Mouse (Mus musculus) thymus, adult 18-20 months (tissue): ENCODE data around the gene Olfr912.

ENCODE experiments used
- DNase-seq, 2 experiments: peaks; one replicate each; pipeline ENCODE4 v3.0.0; 2022; ENCODE audit warnings: mixed read lengths in 2 of 2

Olfr912 gene

DNA sequence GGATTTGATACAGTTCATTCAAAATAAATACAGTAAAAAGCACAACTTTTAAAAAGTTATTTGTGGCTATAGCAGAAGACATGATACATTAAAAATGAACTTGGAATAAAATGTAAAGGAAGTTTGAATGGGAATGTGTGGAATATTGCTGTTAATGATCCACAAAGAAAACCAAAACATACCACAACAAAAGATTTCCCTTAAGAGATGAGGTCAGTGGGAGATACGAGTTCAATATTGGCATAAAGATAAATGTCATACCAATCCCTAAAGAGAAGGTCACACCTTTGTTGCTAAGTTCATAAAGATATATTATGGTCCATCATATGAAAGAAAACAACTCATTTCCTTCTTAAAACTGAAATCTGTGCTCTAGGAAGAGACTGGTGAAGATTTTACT, at the start of gene Olfr912:
Gene Olfr912, plus strand, starts transcription at position 301 of the 400 bp plus-strand sequence.
- no peak for DNase-seq

DNA sequence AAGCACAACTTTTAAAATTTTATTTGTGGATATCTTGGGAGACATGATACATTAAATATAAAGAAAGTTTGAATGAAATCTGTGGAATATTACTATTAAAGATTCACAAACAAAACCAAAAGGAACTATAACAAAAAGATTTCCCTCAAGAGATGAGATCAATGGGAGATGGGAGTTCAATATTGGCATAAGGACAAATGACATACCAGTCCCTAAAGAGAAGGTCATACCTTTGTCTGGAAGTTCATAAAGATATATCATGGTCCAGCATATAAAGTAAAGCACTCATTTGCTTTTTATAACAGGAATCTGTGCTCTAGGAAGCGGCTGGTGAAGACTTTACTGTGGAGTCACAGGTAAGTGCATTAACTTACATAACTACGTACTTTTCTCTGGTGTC, 42.4 kb upstream of the Olfr912 start, which contains the start of gene Olfr910:
Gene Olfr910, plus strand, starts transcription at position 301 of the 400 bp plus-strand sequence.
- DNase-seq, result no peak

DNA sequence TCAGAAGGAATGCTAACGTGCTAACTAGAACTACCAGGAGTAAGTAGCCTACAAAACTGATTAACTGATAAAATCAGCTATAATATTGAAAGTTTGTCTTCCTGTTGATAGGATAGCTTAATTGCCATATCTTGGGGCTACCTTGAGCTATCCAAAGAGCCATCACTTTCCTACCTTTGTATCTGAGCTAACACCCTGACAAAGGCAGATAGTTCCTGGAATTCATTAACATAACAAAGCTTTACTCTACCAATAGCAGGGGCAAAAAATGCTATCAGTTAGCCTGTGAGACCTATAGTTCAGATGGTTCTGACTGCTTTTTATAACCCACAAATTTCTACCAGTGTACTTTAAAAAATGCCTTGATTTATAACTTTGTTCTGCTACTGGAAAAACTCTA, 11.1 kb downstream of the Olfr912 start:
- DNase-seq, result no peak

DNA sequence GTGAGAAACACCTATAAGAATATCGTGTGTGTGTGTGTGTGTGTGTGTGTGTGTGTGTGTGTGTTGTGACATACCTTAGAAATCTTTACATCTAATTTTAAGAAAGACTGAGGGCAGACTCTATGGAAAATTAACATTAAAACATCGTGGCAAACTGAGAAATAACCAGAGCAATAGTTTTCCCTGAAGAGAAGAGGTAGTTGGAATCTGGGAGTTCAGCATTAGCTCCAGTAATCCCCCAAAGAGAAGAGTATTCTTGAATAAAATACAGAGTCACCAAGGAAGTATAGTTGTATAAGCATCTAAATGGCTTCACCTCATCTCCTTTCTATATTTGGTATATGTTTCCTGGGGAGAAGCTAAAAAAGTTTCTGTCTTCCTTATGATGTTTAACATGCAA, 12.5 kb downstream of the Olfr912 start, which contains the start of gene Olfr913:
Gene Olfr913, plus strand, starts transcription at position 301 of the 400 bp plus-strand sequence.
- no peak for DNase-seq

DNA sequence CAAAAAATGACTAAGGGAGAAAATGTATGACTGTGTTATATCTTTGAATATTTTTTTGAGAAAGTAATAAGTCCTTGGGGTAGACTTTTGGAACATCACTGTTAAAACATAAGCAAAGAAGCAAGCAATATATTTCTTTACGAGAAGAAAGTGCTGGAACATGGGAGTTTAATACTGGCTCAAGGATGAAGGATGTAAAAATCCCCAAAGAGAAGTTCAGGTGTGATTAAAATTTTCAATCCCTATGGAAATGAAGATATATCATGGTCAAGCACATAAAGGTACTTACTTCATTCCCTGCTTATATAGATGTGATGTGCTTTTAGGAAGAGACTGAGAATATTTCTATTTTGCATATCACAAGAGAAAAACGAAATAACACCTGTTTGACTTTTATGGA, 24.8 kb downstream of the Olfr912 start, which contains the start of gene Olfr914:
Gene Olfr914, plus strand, starts transcription at position 301 of the 400 bp plus-strand sequence.
- DNase-seq, result no peak

DNA sequence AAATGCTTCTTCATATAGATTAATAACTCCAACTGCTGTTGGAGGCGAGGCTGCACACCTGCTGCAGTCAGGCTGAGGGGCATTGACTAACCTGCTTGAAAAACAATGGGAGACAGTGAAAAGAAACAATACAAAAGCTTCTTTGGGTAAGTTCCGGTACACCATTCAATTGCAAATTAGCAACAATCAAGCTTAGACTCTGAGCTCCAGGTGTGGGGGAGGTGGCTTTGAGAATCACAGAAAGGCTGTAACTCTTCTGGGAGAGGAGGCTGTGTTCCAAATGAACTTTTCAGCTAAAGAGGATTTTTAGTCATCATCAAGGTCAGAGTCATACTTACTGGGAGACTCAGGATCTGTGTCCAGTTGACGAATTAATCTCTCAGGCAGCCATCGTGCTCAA, 52.4 kb downstream of the Olfr912 start:
- no peak for DNase-seq
